Mouse (Mus musculus) forebrain, embryonic 16.5 days (tissue): ENCODE measurements around the gene Gm14632. TPM values are rescaled to one million over a fixed set of nuclear protein-coding genes. Genes with fewer than 3 reads are reported as not detected.
"Not testable (repeated sequence)": the region's sequence is repeated elsewhere in the genome, so short reads cannot be mapped to it uniquely, and the experiment has no call there.

ENCODE experiments used
- ATAC-seq: fragments of 200-750 bp; cut with Nextera tagmentation; 2 replicates; pipeline ENCODE4 v1.8.0; 2017; ENCODE audit warnings: mild to moderate bottlenecking, moderate library complexity
- H3K27ac ChIP-seq: fragments of 300-500 bp; sonication (generic); 2 replicates; pipeline ENCODE4 v1.5.1; 2014; ENCODE audit warnings: low read length, control low read depth
- H3K27me3 ChIP-seq: fragments of 300-500 bp; sonication (generic); replicated peaks from 2 replicates; pipeline ENCODE4 v1.6.1; 2014; ENCODE audit warnings: low read length; ENCODE audit not compliant: control insufficient read depth, insufficient read depth
- H3K36me3 ChIP-seq: fragments of 300-500 bp; sonication (generic); 2 replicates; pipeline ENCODE4 v1.6.1; 2014; ENCODE audit not compliant: control insufficient read depth, insufficient read depth
- H3K4me1 ChIP-seq: fragments of 300-500 bp; sonication (generic); replicated peaks from 2 replicates; pipeline ENCODE4 v1.6.1; 2014; ENCODE audit warnings: low read length; ENCODE audit not compliant: control insufficient read depth, insufficient read depth
- H3K4me2 ChIP-seq: fragments of 300-500 bp; sonication (generic); 2 replicates; pipeline ENCODE4 v1.6.1; 2014; ENCODE audit warnings: mild to moderate bottlenecking, low read length, control low read depth
- H3K4me3 ChIP-seq: fragments of 300-500 bp; sonication (generic); replicated peaks from 2 replicates; pipeline ENCODE4 v1.5.1; 2014; ENCODE audit warnings: mild to moderate bottlenecking, low read length, control low read depth
- H3K9ac ChIP-seq: fragments of 300-500 bp; sonication (generic); replicated peaks from 2 replicates; pipeline ENCODE4 v1.6.1; 2014; ENCODE audit warnings: low read depth, low read length, control low read depth
- H3K9me3 ChIP-seq: fragments of 300-500 bp; sonication (generic); 2 replicates; pipeline ENCODE4 v1.6.1; 2016; ENCODE audit warnings: low read length; ENCODE audit not compliant: control insufficient read depth
- WGBS: fragments of 180-500 bp; shearing (Covaris S2); extraction: QIAGEN DNeasy Blood & Tissue Kit; methylation state at CpG from one replicate; pipeline ENCODE4 v1.1.7; 2014; 5-methylcytosine and 5-hydroxymethylcytosine counted together
- polyA plus RNA-seq: library from polyadenylated mRNA; unstranded; fragments of >200 nt; fragmentation: Nextera tagmentation; extraction: Ambion mirVana; gene quantifications from 2 replicates; pipeline ENCODE4 v1.2.1, GENCODE M21; 2015

Gm14632 gene
- polyA plus RNA-seq: not detected in 2 replicates

DNA sequence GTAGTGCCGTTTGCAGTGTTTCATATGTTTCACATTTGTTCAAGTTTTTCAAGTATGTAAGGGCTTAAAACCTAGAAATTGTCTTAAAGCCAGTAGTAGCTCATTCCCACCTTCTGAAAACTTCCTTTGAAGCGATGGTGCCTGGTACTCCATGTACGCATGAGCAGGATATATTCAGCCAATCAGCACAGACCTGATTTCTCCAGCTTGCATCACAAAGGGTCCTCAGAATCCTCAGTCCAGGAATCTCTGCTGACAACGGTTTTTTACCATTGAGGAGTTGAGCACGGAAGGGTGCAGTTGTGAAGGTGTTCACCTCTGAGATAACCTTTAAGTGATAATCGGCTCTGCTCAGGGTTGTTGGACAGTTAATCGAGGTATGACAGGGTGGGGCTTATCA, at the start of gene Gm14632:
TSS of gene Gm14632 (plus strand) at position 301 of the 400 bp plus-strand sequence.
- H3K27me3 ChIP-seq, H3K4me1 ChIP-seq, H3K36me3 ChIP-seq, H3K9me3 ChIP-seq, H3K4me3 ChIP-seq, H3K27ac ChIP-seq, H3K4me2 ChIP-seq, ATAC-seq, H3K9ac ChIP-seq: not testable (repeated sequence)
- WGBS: 93% methylated on average over 4 of the region's 7 CpGs
